Mouse (Mus musculus) embryonic facial prominence, embryonic 14.5 days (tissue): ENCODE data around the gene Rcn3. TPM values are rescaled to one million over a fixed set of nuclear protein-coding genes. Genes with fewer than 3 reads are reported as not detected.

ENCODE experiments used
- ATAC-seq: fragments of 200-750 bp; cut with Nextera tagmentation; 2 replicates; pipeline ENCODE4 v1.8.0; 2017; ENCODE audit warnings: low read depth, moderate number of reproducible peaks, moderate TSS enrichment
- DNase-seq: peaks from one replicate; pipeline ENCODE4 v3.0.0-alpha.2; 2015; ENCODE audit warnings: low spot score
- H3K27ac ChIP-seq: fragments of 300-500 bp; sonication (generic); replicated peaks from 2 replicates; pipeline ENCODE4 v1.5.1; 2014; ENCODE audit warnings: low read depth, mild to moderate bottlenecking, low read length, moderate library complexity
- H3K27me3 ChIP-seq: fragments of 300-500 bp; sonication (generic); replicated peaks from 2 replicates; pipeline ENCODE4 v1.6.1; 2014; ENCODE audit warnings: low read length; ENCODE audit not compliant: control insufficient read depth, insufficient read depth
- H3K36me3 ChIP-seq: fragments of 300-500 bp; sonication (generic); 2 replicates; pipeline ENCODE4 v1.6.1; 2014; ENCODE audit warnings: low read length, mixed read lengths; ENCODE audit not compliant: control insufficient read depth, insufficient read depth
- H3K4me1 ChIP-seq: fragments of 300-500 bp; sonication (generic); 2 replicates; pipeline ENCODE4 v1.6.1; 2014; ENCODE audit warnings: antibody characterized with exemption, low read length; ENCODE audit not compliant: control insufficient read depth, insufficient read depth
- H3K4me2 ChIP-seq: fragments of 300-500 bp; sonication (generic); 2 replicates; pipeline ENCODE4 v1.6.1; 2014; ENCODE audit warnings: low read depth, mild to moderate bottlenecking, low read length, moderate library complexity, mixed read lengths
- H3K4me3 ChIP-seq: fragments of 300-500 bp; sonication (generic); 2 replicates; pipeline ENCODE4 v1.5.1; 2014; ENCODE audit warnings: low read depth, mild to moderate bottlenecking, low read length
- H3K9ac ChIP-seq: fragments of 300-500 bp; sonication (generic); 2 replicates; pipeline ENCODE4 v1.6.1; 2014; ENCODE audit warnings: low read depth, mild to moderate bottlenecking, low read length, moderate library complexity, mixed read lengths
- H3K9me3 ChIP-seq: fragments of 300-500 bp; sonication (generic); 2 replicates; pipeline ENCODE4 v1.6.1; 2016; ENCODE audit warnings: low read length; ENCODE audit not compliant: control insufficient read depth
- WGBS: fragments of 180-500 bp; shearing (Covaris S2); extraction: QIAGEN DNeasy Blood & Tissue Kit; methylation state at CpG from one replicate; pipeline ENCODE4 v1.1.7; 2014; 5-methylcytosine and 5-hydroxymethylcytosine counted together
- polyA plus RNA-seq: library from polyadenylated mRNA; unstranded; fragments of >200 nt; fragmentation: Nextera tagmentation; extraction: Ambion mirVana; gene quantifications from 2 replicates; pipeline ENCODE4 v1.2.1, GENCODE M21; 2014

The Rcn3 gene
- polyA plus RNA-seq, 1 experiment from 2014 or later: 592 TPM

DNA sequence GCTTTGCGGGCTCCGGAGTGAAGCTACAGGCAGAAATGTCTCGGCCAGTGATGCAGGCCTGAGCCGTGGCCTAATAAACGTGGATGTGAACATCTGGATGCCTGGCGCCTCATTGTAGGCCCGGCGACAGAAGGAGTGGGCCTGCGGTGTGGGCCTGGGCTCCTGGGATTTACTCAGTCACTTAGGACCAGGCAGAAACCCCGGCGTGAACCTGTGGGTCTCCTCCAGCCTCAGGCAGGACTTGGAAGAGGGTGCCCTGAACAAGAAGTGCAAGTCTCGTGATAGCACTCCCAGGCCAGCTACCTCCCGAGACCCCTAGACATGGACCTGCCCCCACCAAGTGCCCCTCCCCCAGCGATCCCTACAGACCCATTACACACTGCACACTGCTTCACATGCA, 14.7 kb downstream of the Rcn3 start:
- 85% methylated on average over 14 of the region's 14 CpGs for WGBS
- Histone ChIP-seq H3K4me3 (no peak overlapping the region), H3K36me3 (peaks cover 44% of the 10 kb centered on the region), H3K9ac (no peak overlapping the region), H3K4me2 (no peak overlapping the region), H3K4me1 (no peaks in the 10 kb centered on the region), H3K27ac (no peak overlapping the region), H3K27me3 (no peaks in the 10 kb centered on the region), H3K9me3 (no peaks in the 10 kb centered on the region)
- no peak for DNase-seq
- ATAC-seq: no peak

GRCm38 (mm10) chr7:45076501-45076900, 15.5 kb downstream of the Rcn3 start:
- H3K4me1 ChIP-seq: no peaks in the 10 kb centered on the region
- no peak overlapping the region for H3K4me3 ChIP-seq
- ATAC-seq (no peak), DNase-seq (no peak)
- 87% methylated on average over 30 of the region's 30 CpGs for WGBS
- H3K27me3 ChIP-seq: no peaks in the 10 kb centered on the region
- H3K36me3 ChIP-seq: peaks cover 39% of the 10 kb centered on the region; the same call in 1 of the 2 replicates
- H3K4me2 ChIP-seq: no peak overlapping the region
- H3K9ac ChIP-seq: no peak overlapping the region
- no peaks in the 10 kb centered on the region for H3K9me3 ChIP-seq
- no peak overlapping the region for H3K27ac ChIP-seq

DNA sequence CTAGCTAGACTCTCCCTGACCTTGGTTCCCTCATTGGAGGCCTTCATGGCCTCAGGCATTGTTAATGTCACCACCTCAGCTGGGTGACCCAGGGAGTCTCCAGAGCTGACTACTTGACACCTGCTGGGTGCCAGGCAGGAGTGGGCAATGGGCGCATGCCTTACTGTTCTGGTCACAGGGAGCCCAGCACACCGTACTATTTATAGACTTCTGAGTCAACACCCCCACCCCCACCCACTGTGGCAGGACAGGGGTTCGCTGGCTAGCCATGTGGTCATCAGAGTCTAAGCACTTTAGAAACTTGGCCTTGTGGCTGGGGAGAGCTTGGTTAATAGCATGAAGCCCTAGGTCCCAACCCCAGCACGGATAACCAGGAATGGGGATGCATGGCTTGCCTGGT, 16.6 kb downstream of the Rcn3 start:
- H3K36me3 ChIP-seq: peaks cover 39% of the 10 kb centered on the region; the same call in 1 of the 2 replicates
- no peaks in the 10 kb centered on the region for H3K9me3 ChIP-seq
- no peak for DNase-seq
- 82% methylated on average over 3 of the region's 4 CpGs for WGBS
- no peak overlapping the region for H3K4me3 ChIP-seq
- H3K27ac ChIP-seq: no peak overlapping the region
- H3K4me2 ChIP-seq: no peak overlapping the region
- H3K4me1 ChIP-seq: no peaks in the 10 kb centered on the region
- no peaks in the 10 kb centered on the region for H3K27me3 ChIP-seq
- H3K9ac ChIP-seq: no peak overlapping the region
- ATAC-seq: no peak

- no peak for ATAC-seq
- H3K36me3 ChIP-seq: peaks cover 39% of the 10 kb centered on the region; the same call in 1 of the 2 replicates
Measured at GRCm38 (mm10) chr7:45073949-45074348, 18.1 kb downstream of the Rcn3 start.

GRCm38 (mm10) chr7:45073171-45073707, 18.8 kb downstream of the Rcn3 start:
- WGBS: 73% methylated on average over 5 of the region's 7 CpGs
- Histone ChIP-seq H3K27me3 (no peaks in the 10 kb centered on the region), H3K4me2 (no peak overlapping the region), H3K36me3 (peaks cover 39% of the 10 kb centered on the region; the same call in 1 of the 2 replicates), H3K4me1 (no peaks in the 10 kb centered on the region), H3K9me3 (no peaks in the 10 kb centered on the region), H3K4me3 (no peak overlapping the region), H3K27ac (no peak overlapping the region), H3K9ac (no peak overlapping the region)
- DNase-seq (no peak), ATAC-seq (no peak)

More at GRCm38 (mm10) chr7:45073949-45074348, 18.1 kb downstream of the Rcn3 start:
- Histone ChIP-seq H3K27me3 (no peaks in the 10 kb centered on the region), H3K4me2 (no peak overlapping the region), H3K4me1 (no peaks in the 10 kb centered on the region), H3K9me3 (no peaks in the 10 kb centered on the region), H3K4me3 (no peak overlapping the region), H3K27ac (no peak overlapping the region), H3K9ac (no peak overlapping the region)
- DNase-seq: no peak
- 86% methylated on average over 11 of the region's 12 CpGs for WGBS

DNA sequence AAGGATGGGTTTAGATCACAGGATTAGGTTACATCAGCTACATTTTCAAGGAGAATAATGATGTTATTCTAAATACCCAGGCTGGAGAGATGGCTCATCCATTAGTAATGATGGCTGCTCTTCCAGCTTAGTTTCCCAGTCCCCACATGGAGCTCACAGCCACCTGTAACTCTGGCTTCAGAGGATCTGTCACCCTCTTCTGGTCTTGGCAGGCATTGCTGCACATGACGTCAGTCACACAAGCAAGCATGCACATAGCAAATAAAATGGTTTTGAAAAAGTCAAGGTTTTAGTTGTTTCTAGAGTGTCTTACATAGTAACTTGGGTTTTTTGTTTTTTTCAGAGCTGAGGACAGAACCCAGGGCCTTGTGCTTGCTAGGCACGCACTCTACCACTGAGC, 19.8 kb downstream of the Rcn3 start:
- no peaks in the 10 kb centered on the region for H3K9me3 ChIP-seq
- H3K27ac ChIP-seq: no peak overlapping the region
- H3K36me3 ChIP-seq: peaks cover 32% of the 10 kb centered on the region; the same call in 1 of the 2 replicates
- H3K4me3 ChIP-seq: no peak overlapping the region
- no peak for DNase-seq
- H3K9ac ChIP-seq: no peak overlapping the region
- ATAC-seq: no peak
- 84% methylated on average over 2 of the region's 2 CpGs for WGBS
- H3K4me1 ChIP-seq: no peaks in the 10 kb centered on the region
- no peaks in the 10 kb centered on the region for H3K27me3 ChIP-seq
- H3K4me2 ChIP-seq: no peak overlapping the region

DNA sequence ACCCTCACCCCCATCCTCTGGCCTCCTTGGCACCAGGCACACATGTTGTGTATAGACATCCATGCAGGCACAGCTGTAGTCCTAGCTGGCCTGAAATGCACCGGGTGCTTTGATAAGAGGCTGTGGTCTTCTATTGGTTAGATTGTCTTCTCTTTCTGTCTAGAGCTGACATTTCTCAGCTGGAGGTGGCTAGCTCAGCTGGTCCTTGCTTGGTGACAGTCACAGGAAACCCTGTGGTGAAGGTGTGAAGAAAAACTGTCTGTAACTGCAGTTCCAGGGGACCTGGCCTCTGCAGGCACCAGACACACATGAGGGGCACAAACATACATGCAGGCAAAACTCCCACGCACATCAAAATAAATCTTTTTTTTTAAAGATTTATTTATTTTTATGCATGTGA, 22.4 kb downstream of the Rcn3 start:
- Histone ChIP-seq H3K36me3 (peaks cover 6% of the 10 kb centered on the region; the same call in 1 of the 2 replicates), H3K9ac (no peak overlapping the region), H3K4me3 (no peak overlapping the region), H3K4me1 (no peaks in the 10 kb centered on the region), H3K9me3 (no peaks in the 10 kb centered on the region), H3K27ac (no peak overlapping the region), H3K27me3 (no peaks in the 10 kb centered on the region), H3K4me2 (no peak overlapping the region)
- WGBS: 92% methylated on average over 2 of the region's 2 CpGs
- no peak for ATAC-seq
- DNase-seq: no peak

DNA sequence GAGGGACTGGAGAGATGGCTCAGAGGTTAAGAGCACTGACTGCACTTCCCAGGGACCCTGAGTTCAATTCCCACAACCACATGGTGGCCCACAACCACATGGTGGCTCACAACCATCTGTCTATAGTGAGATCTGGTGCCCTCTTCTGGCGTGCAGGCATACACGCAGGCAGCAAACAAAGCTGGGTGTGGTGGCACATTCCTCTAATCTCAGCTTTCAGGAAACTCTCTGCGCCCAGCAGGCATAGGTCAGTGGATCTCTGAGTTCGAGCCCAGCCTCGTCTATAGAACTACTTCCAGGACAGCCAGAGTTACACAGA, 24.1 kb downstream of the Rcn3 start:
- Histone ChIP-seq H3K4me2 (no peak overlapping the region), H3K4me1 (peaks cover 6% of the 10 kb centered on the region; the same call in 1 of the 2 replicates), H3K9ac (0 out of 2 replicates have a peak overlapping the region, but pooled peaks have one; percentile 14), H3K4me3 (no peak overlapping the region), H3K27me3 (no peaks in the 10 kb centered on the region), H3K9me3 (no peaks in the 10 kb centered on the region), H3K36me3 (no peaks in the 10 kb centered on the region), H3K27ac (no peak overlapping the region)
- peak; percentile 31 for DNase-seq
- no peak for ATAC-seq
- WGBS: 19% methylated on average over 5 of the region's 5 CpGs
